Mouse (Mus musculus): Measurements from ENCODE around the gene Taz. TPM values are rescaled to one million over a fixed set of nuclear protein-coding genes. Genes with fewer than 3 reads are reported as not detected.

Gene Taz
- polyA plus RNA-seq, 1 experiment from 2014 or later = 49.1 TPM

DNA sequence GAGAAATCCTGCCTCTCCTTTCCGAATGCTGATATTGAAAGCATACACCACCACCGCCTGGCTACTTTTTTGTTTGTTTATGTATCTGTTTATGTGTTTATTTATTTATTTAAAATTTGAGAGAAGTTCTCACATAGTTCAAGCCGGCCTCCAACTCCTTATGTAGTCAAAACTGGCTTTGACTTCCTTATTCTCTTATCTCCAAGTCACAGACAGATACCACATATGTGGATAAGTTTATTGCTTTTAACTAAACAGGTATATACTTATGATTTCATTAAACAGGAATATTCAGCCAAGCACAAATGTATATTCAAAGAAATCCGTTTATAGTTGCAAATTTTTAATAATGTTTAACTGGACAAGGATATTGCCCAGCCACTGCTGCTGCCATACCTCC is 11.7 kb downstream of the Taz start:
- 0 out of 2 replicates have a peak, but pooled peaks cover 3% of the 10 kb centered on the region for H3K4me1 ChIP-seq (ENCODE audit: control insufficient read depth, insufficient read depth, low read length)
- H3K9ac ChIP-seq (ENCODE audit: low read depth, low read length) = no peak overlapping the region
- no peak overlapping the region for H3K4me3 ChIP-seq (ENCODE audit: low read depth, low read length)
- no peak overlapping the region for H3K27ac ChIP-seq (ENCODE audit: low read depth, low read length)
- no peaks in the 10 kb centered on the region for H3K9me3 ChIP-seq (replicated peaks; ENCODE audit: control insufficient read depth, low read length)
- WGBS (ENCODE audit: insufficient replicate concordance) = 64% methylated on average over 4 of the region's 4 CpGs
- no peaks in the 10 kb centered on the region; the same call in 1 of the 2 replicates for H3K36me3 ChIP-seq (ENCODE audit: control insufficient read depth, insufficient read depth, low read length)
- H3K27me3 ChIP-seq (ENCODE audit: control insufficient read depth, insufficient read depth, low read length) = no peaks in the 10 kb centered on the region
- H3K4me2 ChIP-seq = no peak overlapping the region
- no peak for ATAC-seq (replicated peaks; ENCODE audit: insufficient number of reproducible peaks, low FRiP score, low TSS enrichment)

DNA sequence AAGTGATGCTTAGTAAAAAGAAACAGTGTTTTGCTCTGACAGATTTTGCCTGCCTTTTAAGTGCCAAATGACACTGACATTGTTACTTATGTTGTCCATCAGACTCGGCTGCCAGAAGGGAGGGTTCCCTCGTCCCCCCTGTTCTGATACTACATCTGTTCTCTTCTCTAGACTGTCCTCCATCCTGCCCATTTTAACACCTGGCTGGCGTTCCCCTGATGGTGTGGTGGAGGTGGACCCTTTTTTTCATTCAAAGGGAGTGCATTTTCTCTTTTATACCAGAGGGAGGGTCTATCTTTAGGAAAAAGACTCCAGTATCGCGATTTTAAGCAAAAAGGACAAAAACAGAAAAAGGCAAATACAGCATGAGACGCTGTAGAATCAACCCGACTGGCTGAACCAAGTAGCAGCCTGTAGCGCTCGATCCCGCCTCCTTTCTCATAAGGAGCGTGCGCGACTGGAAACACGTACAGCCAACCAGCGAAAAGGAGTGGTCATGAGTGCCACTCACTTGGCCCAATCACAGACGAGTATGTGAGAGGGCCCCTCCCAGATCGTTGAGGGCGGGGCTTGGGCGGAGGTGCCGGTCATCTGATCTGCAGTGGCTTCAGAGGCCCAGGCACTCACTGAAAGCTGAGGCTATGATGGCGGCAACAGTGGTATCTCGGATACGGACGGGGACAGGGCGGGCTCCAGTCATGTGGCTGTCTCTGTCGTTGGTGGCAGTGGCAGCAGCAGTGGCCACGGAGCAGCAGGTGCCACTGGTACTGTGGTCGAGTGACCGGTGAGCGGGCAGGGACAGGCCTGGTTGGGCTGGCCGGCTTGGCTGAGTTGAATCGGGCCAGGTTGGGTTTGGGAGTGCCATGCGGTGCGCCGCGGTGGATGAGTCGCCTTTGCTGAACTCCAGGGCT is 15.1 kb downstream of the Taz start, which contains the start of gene Atp6ap1:
Atp6ap1 (plus strand) TSS at position 560 of the 911 bp plus-strand sequence.
- H3K27ac ChIP-seq (ENCODE audit: low read depth, low read length) = peak within 1 kb of the TSS; percentile 54
- H3K4me2 ChIP-seq = peak within 1 kb of the TSS; percentile 72
- H3K27me3 ChIP-seq (ENCODE audit: control insufficient read depth, insufficient read depth, low read length) = no peaks in the 10 kb centered on the region
- peaks cover 3% of the 10 kb centered on the region; the same call in 1 of the 2 replicates for H3K36me3 ChIP-seq (ENCODE audit: control insufficient read depth, insufficient read depth, low read length)
- 0 out of 2 replicates have a peak, but pooled peaks cover 3% of the 10 kb centered on the region for H3K4me1 ChIP-seq (ENCODE audit: control insufficient read depth, insufficient read depth, low read length)
- H3K4me3 ChIP-seq (ENCODE audit: low read depth, low read length) = peak within 1 kb of the TSS; percentile 67
- peak; percentile 98 for ATAC-seq (replicated peaks; ENCODE audit: insufficient number of reproducible peaks, low FRiP score, low TSS enrichment)
- peak within 1 kb of the TSS; percentile 80 for H3K9ac ChIP-seq (ENCODE audit: low read depth, low read length)
- WGBS (ENCODE audit: insufficient replicate concordance) = 15% methylated on average over 34 of the region's 37 CpGs
- H3K9me3 ChIP-seq (replicated peaks; ENCODE audit: control insufficient read depth, low read length) = no peaks in the 10 kb centered on the region

DNA sequence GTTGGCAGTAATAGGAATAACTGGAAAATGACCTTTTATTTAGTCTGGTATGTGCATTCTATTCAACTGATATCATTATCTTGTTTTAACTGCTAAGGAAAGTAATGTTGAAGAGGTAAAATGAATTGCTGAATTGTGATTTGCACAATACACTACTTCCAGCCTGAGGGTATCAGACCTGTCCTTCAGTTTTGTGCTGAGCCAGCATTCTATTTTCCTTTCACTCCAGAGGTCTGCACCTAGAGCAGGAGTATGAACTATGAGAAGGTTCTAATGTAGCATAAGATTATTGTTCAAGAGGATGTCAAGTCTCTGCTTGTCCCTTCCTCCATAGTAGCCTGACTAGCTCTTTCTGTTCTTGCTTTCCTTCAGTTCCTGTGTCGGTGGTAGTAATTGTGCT is 16.6 kb downstream of the Taz start:
- Histone ChIP-seq H3K27me3 (ENCODE audit: control insufficient read depth, insufficient read depth, low read length) (no peaks in the 10 kb centered on the region), H3K9me3 (replicated peaks; ENCODE audit: control insufficient read depth, low read length) (no peaks in the 10 kb centered on the region), H3K4me3 (ENCODE audit: low read depth, low read length) (no peak overlapping the region), H3K9ac (ENCODE audit: low read depth, low read length) (no peak overlapping the region), H3K27ac (ENCODE audit: low read depth, low read length) (no peak overlapping the region), H3K4me1 (ENCODE audit: control insufficient read depth, insufficient read depth, low read length) (0 out of 2 replicates have a peak, but pooled peaks cover 3% of the 10 kb centered on the region), H3K36me3 (ENCODE audit: control insufficient read depth, insufficient read depth, low read length) (peaks cover 5% of the 10 kb centered on the region), H3K4me2 (no peak overlapping the region)
- WGBS (ENCODE audit: insufficient replicate concordance) = 74% methylated on average over 1 of the region's 1 CpGs
- no peak for ATAC-seq (replicated peaks; ENCODE audit: insufficient number of reproducible peaks, low FRiP score, low TSS enrichment)

DNA sequence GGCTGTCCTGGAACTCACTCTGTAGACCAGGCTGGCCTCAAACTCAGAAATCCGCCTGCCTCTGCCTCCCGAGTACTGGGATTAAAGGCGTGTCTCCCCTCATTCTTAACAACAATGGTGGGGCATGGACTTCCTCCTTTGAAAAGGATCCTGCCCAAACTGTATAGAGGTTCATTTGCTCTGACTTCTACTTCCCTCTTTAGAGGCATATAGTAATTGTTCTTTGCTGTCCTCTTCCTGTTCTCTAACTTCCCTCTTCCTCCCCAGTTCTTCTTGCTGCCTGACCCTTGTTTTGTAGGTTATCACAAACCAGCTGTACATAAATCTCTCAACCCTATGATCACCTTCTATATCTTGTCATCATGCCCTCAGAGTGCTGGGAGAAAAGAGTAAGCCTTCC is 18.0 kb downstream of the Taz start:
- H3K9me3 ChIP-seq (replicated peaks; ENCODE audit: control insufficient read depth, low read length) = no peaks in the 10 kb centered on the region
- no peak overlapping the region for H3K4me2 ChIP-seq
- H3K4me1 ChIP-seq (ENCODE audit: control insufficient read depth, insufficient read depth, low read length) = 0 out of 2 replicates have a peak, but pooled peaks cover 3% of the 10 kb centered on the region
- no peak overlapping the region for H3K9ac ChIP-seq (ENCODE audit: low read depth, low read length)
- H3K27ac ChIP-seq (ENCODE audit: low read depth, low read length) = no peak overlapping the region
- WGBS (ENCODE audit: insufficient replicate concordance) = 86% methylated on average over 3 of the region's 3 CpGs
- H3K36me3 ChIP-seq (ENCODE audit: control insufficient read depth, insufficient read depth, low read length) = peaks cover 5% of the 10 kb centered on the region
- no peak overlapping the region for H3K4me3 ChIP-seq (ENCODE audit: low read depth, low read length)
- no peaks in the 10 kb centered on the region for H3K27me3 ChIP-seq (ENCODE audit: control insufficient read depth, insufficient read depth, low read length)
- no peak for ATAC-seq (replicated peaks; ENCODE audit: insufficient number of reproducible peaks, low FRiP score, low TSS enrichment)

DNA sequence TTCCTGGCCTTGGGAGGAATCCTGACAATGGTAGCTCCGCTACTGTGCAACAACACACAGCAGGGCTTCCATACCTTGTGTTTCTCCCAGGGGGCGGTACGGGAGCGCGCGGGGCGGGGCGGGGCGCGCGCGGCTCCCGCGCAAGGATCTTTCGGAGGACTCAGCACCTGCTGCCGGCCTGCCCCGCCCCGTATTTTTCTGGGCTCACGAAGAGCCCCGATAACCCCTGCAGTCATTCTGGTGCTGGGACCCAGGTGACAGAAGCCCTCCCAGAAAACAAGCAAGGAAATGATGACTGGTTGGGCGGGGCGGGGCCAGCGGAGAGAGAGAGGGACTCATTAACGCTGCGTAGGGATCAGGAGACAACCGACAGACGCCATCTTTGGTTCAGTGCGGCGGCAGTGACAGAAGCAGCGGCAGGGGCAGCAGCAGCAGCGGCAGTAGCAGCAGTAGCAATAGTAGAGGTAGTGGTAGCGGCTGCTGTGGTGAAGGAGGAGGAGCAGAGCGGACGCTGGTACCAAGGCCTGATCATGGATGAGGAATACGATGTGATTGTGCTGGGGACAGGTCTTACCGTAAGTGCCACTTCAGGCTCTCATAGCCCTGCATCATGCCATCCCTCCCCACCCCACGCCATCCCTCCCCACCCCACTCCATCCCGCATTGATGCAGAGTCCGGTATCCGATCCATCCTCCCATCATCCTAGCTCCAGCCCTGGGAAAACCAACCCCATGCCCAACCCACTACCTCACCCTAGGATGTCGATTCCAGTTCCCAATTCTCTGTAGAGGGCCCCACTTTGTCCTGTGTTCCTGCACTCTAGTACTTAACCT is 23.4 kb downstream of the Taz start, which contains the start of gene Gdi1:
Gdi1 (plus strand) TSS at position 132 of the 834 bp plus-strand sequence.
- Histone ChIP-seq H3K9ac (ENCODE audit: low read depth, low read length) (peak within 1 kb of the TSS; percentile 77), H3K9me3 (replicated peaks; ENCODE audit: control insufficient read depth, low read length) (no peaks in the 10 kb centered on the region), H3K36me3 (ENCODE audit: control insufficient read depth, insufficient read depth, low read length) (peaks cover 8% of the 10 kb centered on the region), H3K4me3 (ENCODE audit: low read depth, low read length) (peak within 1 kb of the TSS; percentile 62), H3K4me2 (peak within 1 kb of the TSS; percentile 72), H3K27ac (ENCODE audit: low read depth, low read length) (peak within 1 kb of the TSS; percentile 90), H3K4me1 (ENCODE audit: control insufficient read depth, insufficient read depth, low read length) (no peaks in the 10 kb centered on the region), H3K27me3 (ENCODE audit: control insufficient read depth, insufficient read depth, low read length) (no peaks in the 10 kb centered on the region)
- 12% methylated on average over 39 of the region's 41 CpGs for WGBS (ENCODE audit: insufficient replicate concordance)
- ATAC-seq (replicated peaks; ENCODE audit: insufficient number of reproducible peaks, low FRiP score, low TSS enrichment) = peak; percentile 78

DNA sequence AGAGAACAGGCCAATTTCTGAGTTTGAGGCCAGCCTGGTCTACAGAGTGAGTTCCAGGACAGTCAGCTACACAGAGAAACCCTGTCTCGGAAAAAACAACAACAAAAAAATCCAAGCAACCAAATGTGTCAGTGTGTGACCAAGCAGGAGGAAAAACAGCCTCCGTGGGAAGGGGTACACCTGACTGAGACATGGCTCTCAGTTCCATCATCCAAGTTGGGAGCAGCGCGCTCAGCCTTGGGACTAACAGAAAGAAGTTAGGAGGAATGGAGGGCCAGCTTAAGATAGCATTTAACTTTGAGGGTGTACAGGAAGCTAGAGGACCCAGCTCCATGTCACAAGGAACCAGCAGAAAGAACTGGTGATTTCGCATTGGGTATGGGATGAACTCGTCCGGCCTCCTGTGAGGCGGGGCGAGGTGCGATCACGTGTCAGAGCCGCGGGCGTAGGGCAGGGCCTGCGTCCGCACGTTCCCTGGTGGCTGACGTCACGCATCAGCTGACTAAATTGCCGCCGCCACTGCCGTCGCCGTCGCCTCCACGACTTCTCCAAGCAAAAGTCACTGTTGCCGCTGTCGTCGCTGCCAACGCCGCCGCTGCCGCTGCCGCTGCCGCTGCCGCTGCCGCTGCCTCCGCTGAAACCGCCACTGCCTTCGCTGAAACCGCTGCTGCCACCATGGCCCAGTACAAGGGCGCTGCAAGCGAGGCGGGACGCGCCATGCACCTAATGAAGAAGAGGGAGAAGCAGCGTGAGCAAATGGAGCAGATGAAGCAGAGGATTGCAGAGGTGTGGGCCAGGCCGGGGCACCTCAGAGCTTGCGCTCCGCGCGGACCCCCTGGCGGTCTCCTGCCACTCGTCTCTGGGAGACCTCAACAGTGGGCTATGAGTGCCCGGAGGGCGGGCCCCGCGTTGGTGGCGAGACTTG is 31.1 kb downstream of the Taz start, which contains the start of gene Fam50a:
Fam50a (plus strand) TSS at position 494 of the 925 bp plus-strand sequence.
- Histone ChIP-seq H3K9me3 (replicated peaks; ENCODE audit: control insufficient read depth, low read length) (no peaks in the 10 kb centered on the region), H3K4me1 (ENCODE audit: control insufficient read depth, insufficient read depth, low read length) (no peaks in the 10 kb centered on the region), H3K27me3 (ENCODE audit: control insufficient read depth, insufficient read depth, low read length) (no peaks in the 10 kb centered on the region), H3K27ac (ENCODE audit: low read depth, low read length) (peak within 1 kb of the TSS; percentile 82), H3K4me2 (peak within 1 kb of the TSS; percentile 74), H3K4me3 (ENCODE audit: low read depth, low read length) (peak within 1 kb of the TSS; percentile 65), H3K36me3 (ENCODE audit: control insufficient read depth, insufficient read depth, low read length) (peaks cover 3% of the 10 kb centered on the region; the same call in 1 of the 2 replicates), H3K9ac (ENCODE audit: low read depth, low read length) (peak within 1 kb of the TSS; percentile 77)
- WGBS (ENCODE audit: insufficient replicate concordance) = 15% methylated on average over 59 of the region's 59 CpGs
- peak; percentile 94 for ATAC-seq (replicated peaks; ENCODE audit: insufficient number of reproducible peaks, low FRiP score, low TSS enrichment)

DNA sequence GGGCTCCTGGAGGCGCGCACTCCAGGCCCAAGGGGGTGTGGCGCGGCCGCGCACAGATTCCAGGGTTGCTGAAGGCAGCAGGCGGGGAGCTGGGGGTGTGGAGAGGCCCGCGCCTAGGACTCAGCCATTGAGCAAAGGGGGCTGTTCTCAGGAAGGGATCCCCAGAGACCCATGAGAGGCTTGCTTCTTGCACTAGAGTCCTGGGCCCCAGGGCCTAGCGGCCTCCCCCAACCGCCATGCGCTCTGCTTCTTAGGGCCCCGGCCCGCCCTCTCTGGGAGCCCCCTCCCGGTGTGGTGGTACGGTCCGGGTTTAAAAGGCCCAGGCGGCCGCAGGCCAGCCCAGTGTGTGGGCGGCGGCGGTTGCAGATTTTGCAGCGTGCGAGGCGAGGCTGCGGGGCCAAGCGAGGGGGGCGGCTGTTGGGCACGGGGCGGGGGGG is 47.0 kb downstream of the Taz start, which contains the start of gene Plxna3:
Plxna3 (plus strand) TSS at position 342 of the 437 bp plus-strand sequence.
- Histone ChIP-seq H3K4me1 (ENCODE audit: control insufficient read depth, insufficient read depth, low read length) (no peaks in the 10 kb centered on the region), H3K36me3 (ENCODE audit: control insufficient read depth, insufficient read depth, low read length) (no peaks in the 10 kb centered on the region), H3K27ac (ENCODE audit: low read depth, low read length) (no peak within 1 kb of the TSS), H3K9me3 (replicated peaks; ENCODE audit: control insufficient read depth, low read length) (no peaks in the 10 kb centered on the region), H3K4me3 (ENCODE audit: low read depth, low read length) (peak within 1 kb of the TSS; percentile 45), H3K27me3 (ENCODE audit: control insufficient read depth, insufficient read depth, low read length) (0 out of 2 replicates have a peak, but pooled peaks cover 4% of the 10 kb centered on the region), H3K9ac (ENCODE audit: low read depth, low read length) (peak within 1 kb of the TSS; percentile 78), H3K4me2 (peak within 1 kb of the TSS; percentile 70)
- peak; percentile 85 for ATAC-seq (replicated peaks; ENCODE audit: insufficient number of reproducible peaks, low FRiP score, low TSS enrichment)
- 7% methylated on average over 16 of the region's 30 CpGs for WGBS (ENCODE audit: insufficient replicate concordance)
